Mouse (Mus musculus): ENCODE results near the gene Neil1. TPM values are rescaled to one million over a fixed set of nuclear protein-coding genes. Genes with fewer than 3 reads are reported as not detected.

The Neil1 gene
- polyA plus RNA-seq (2015; fragmentation: Nextera tagmentation; extraction: Ambion mirVana) = 7.7 and 8.1 TPM in 2 replicates

DNA sequence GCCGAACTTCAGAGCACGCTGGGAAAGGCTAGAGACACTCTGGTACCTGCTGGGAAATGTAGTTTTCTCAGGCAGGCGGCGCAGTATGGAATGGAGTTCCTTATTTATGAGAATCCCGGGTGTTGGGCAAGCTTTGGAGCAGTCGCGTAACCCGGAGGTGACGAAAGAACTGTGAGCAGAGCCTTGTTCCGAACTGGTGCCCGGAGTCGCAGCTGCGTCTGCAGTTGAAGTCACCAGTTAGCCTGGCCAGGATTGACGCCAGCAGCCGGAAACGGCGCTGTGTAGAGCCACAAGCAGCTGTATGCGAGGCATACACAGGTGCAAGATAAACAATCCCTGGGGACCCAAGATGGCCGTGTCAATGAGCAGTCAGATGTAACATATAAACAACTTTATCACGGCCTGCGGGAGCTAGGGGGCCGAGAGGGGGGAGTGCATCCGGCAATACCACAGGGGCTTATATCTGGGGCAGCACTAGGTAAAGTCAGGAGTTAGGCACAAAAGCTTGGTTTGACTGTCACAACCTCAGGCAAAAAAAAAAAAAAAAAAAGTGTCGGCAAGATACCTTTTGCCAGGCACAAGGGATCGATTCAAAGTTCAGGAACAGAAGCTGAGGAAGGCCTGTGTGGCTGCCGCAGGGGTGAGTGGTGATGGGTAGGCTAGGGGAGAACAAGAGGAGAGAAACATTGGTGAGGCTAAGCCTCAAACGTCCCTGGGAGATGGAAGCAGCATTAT is at the start of gene Neil1:
TSS of gene Neil1 (minus strand) at position 162 of the 735 bp plus-strand sequence.
- peak within 1 kb of the TSS; percentile 74 for H3K9ac ChIP-seq (ENCODE audit: low read depth, low read length)
- peak within 1 kb of the TSS; percentile 83 for H3K27ac ChIP-seq
- H3K27me3 ChIP-seq (ENCODE audit: insufficient read depth, low read length) = no peaks in the 10 kb centered on the region
- H3K9me3 ChIP-seq (replicated peaks; ENCODE audit: low read length) = no peaks in the 10 kb centered on the region
- no peaks in the 10 kb centered on the region; the same call in 1 of the 2 replicates for H3K4me1 ChIP-seq (replicated peaks; ENCODE audit: insufficient read depth, low read length)
- H3K4me3 ChIP-seq (replicated peaks; ENCODE audit: low read depth, low read length) = peak within 1 kb of the TSS; percentile 56
- ATAC-seq (replicated peaks; ENCODE audit: low FRiP score, low read depth) (peak; percentile 89), DNase-seq (ENCODE audit: low spot score) (peak; percentile 96)
- WGBS = 1% methylated on average over 27 of the region's 27 CpGs
- 0 out of 2 replicates have a peak, but pooled peaks cover 3% of the 10 kb centered on the region for H3K36me3 ChIP-seq (ENCODE audit: insufficient read depth, low read length)
- peak; percentile 45; the same call in 1 of the 2 replicates for TF ChIP-seq CTCF (IDR thresholded peaks at IDR 0.05; ENCODE audit: low read depth)
- peak within 1 kb of the TSS; percentile 88 for H3K4me2 ChIP-seq (ENCODE audit: low read length)

DNA sequence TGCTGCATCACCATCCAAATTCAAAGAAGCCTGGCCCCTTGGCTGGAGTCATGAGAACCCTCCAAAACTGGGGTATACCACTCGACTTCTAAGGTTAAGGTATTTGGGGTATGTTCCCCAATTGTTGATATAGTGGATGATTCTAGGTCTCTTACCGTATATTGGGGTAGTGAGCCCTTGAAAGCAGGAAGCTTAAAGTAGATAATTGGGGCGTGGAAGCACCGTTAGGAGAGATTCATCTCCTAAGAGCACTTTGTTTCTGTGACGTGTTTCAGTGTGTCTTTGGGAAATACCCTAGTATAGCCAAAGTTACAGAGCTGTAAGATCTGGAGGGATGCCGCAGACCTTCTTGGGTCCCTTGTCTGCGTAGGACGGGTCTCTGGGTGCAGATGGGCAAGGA is 49.3 kb upstream of the Neil1 start:
- Histone ChIP-seq H3K9ac (ENCODE audit: low read depth, low read length) (no peak overlapping the region), H3K27ac (no peak overlapping the region), H3K9me3 (replicated peaks; ENCODE audit: low read length) (no peaks in the 10 kb centered on the region), H3K4me2 (ENCODE audit: low read length) (no peak overlapping the region), H3K4me1 (replicated peaks; ENCODE audit: insufficient read depth, low read length) (no peaks in the 10 kb centered on the region), H3K36me3 (ENCODE audit: insufficient read depth, low read length) (no peaks in the 10 kb centered on the region), H3K27me3 (ENCODE audit: insufficient read depth, low read length) (no peaks in the 10 kb centered on the region), H3K4me3 (replicated peaks; ENCODE audit: low read depth, low read length) (no peak overlapping the region)
- WGBS = 83% methylated on average over 8 of the region's 8 CpGs
- ATAC-seq (replicated peaks; ENCODE audit: low FRiP score, low read depth) = no peak
- no peak for DNase-seq (ENCODE audit: low spot score)
- TF ChIP-seq CTCF (IDR thresholded peaks at IDR 0.05; ENCODE audit: low read depth) = no peak

DNA sequence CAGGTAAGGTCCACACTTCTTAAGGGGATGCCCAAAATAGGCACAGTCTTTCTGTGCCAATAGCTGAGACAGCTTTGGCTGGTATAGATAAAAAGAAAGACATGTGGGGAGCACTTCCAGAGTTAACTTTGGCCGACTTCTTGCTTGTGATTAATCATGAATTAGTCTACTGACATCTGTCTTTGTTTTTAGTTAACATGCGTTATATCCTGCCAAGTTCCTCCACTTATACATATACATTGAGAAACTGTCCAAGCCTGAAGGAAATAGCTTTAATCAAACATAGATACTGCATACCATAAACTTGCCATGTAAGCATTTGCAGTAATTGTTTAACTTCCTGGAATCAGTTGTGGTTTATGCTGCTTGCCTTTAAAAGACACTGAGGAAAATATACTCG is 48.6 kb upstream of the Neil1 start:
- TF ChIP-seq CTCF (IDR thresholded peaks at IDR 0.05; ENCODE audit: low read depth) = no peak
- Histone ChIP-seq H3K4me1 (replicated peaks; ENCODE audit: insufficient read depth, low read length) (no peaks in the 10 kb centered on the region), H3K36me3 (ENCODE audit: insufficient read depth, low read length) (no peaks in the 10 kb centered on the region), H3K9me3 (replicated peaks; ENCODE audit: low read length) (no peaks in the 10 kb centered on the region), H3K4me2 (ENCODE audit: low read length) (no peak overlapping the region), H3K27ac (no peak overlapping the region), H3K27me3 (ENCODE audit: insufficient read depth, low read length) (no peaks in the 10 kb centered on the region), H3K4me3 (replicated peaks; ENCODE audit: low read depth, low read length) (no peak overlapping the region), H3K9ac (ENCODE audit: low read depth, low read length) (no peak overlapping the region)
- WGBS = 53% methylated on average over 3 of the region's 3 CpGs
- DNase-seq (ENCODE audit: low spot score) = no peak
- no peak for ATAC-seq (replicated peaks; ENCODE audit: low FRiP score, low read depth)

DNA sequence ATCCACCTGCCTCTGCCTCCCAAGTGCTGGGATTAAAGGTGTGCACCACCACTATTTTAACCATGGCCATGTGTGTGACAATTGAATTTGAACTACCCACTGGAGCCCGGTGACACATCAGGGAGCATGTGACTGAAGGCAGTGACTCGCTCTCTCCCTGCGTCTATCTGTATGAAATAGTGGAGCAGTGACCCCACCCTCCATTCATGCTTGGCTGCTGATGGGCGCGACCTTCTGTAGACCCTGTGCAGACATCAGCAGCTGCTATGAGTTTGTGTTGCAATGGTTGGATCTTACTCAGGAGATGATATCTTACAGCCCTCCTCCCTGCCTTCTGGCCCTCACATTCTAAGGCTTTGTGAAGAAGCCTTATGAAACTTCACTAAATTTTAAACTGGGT is 20.3 kb upstream of the Neil1 start:
- Histone ChIP-seq H3K4me1 (replicated peaks; ENCODE audit: insufficient read depth, low read length) (no peaks in the 10 kb centered on the region), H3K9ac (ENCODE audit: low read depth, low read length) (no peak overlapping the region), H3K4me2 (ENCODE audit: low read length) (no peak overlapping the region), H3K9me3 (replicated peaks; ENCODE audit: low read length) (no peaks in the 10 kb centered on the region), H3K27me3 (ENCODE audit: insufficient read depth, low read length) (no peaks in the 10 kb centered on the region), H3K27ac (no peak overlapping the region), H3K4me3 (replicated peaks; ENCODE audit: low read depth, low read length) (no peak overlapping the region), H3K36me3 (ENCODE audit: insufficient read depth, low read length) (no peaks in the 10 kb centered on the region)
- TF ChIP-seq CTCF (IDR thresholded peaks at IDR 0.05; ENCODE audit: low read depth) = no peak
- 67% methylated on average over 5 of the region's 5 CpGs for WGBS
- ATAC-seq (replicated peaks; ENCODE audit: low FRiP score, low read depth) (no peak), DNase-seq (ENCODE audit: low spot score) (no peak)

DNA sequence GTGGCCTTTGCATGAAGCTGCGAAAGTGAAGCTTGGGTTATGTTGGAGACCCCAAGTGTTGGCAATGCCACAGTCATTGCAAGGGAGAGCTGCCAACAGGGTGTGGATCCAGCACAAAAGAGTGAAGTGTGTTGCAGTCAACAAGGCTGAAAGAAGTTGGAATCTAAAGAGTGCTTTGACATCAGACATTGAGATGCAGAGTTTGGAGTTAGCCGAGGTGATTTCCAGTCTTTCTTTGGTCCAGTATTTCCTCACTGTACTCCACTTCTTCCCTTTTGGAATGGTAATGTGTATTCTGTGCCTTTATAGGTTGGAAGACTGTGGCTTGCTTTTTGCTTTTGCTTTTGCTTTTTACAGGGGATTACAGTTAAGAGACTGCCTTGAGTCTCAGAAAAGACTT is 18.1 kb upstream of the Neil1 start:
- H3K4me3 ChIP-seq (replicated peaks; ENCODE audit: low read depth, low read length) = no peak overlapping the region
- DNase-seq (ENCODE audit: low spot score) (no peak), ATAC-seq (replicated peaks; ENCODE audit: low FRiP score, low read depth) (no peak)
- H3K36me3 ChIP-seq (ENCODE audit: insufficient read depth, low read length) = no peaks in the 10 kb centered on the region
- 87% methylated on average over 2 of the region's 2 CpGs for WGBS
- no peaks in the 10 kb centered on the region for H3K27me3 ChIP-seq (ENCODE audit: insufficient read depth, low read length)
- TF ChIP-seq CTCF (IDR thresholded peaks at IDR 0.05; ENCODE audit: low read depth) = no peak
- H3K4me1 ChIP-seq (replicated peaks; ENCODE audit: insufficient read depth, low read length) = no peaks in the 10 kb centered on the region; the same call in 1 of the 2 replicates
- H3K27ac ChIP-seq = no peak overlapping the region
- H3K9ac ChIP-seq (ENCODE audit: low read depth, low read length) = no peak overlapping the region
- H3K9me3 ChIP-seq (replicated peaks; ENCODE audit: low read length) = no peaks in the 10 kb centered on the region
- H3K4me2 ChIP-seq (ENCODE audit: low read length) = no peak overlapping the region

DNA sequence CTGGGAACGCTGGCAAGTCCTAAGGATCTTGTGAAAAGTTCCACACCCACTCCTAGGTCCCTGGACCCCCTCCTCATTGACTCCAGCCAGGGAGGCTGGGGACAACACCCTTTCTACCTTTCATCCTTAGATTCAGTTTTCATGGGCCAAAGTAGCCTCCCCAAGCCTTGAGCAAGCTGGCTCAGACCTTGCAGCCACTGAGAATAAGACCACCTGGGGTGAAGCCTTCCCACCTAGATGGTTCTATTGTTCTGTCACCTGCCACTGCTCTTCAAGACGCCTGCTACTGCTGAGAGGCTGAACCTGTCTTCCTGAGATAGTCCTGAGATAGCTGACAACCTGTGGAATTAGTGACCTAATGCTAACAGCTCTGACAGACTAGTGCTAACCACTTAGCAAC is 15.0 kb upstream of the Neil1 start:
- H3K4me2 ChIP-seq (ENCODE audit: low read length) = no peak overlapping the region
- 39% methylated on average over 2 of the region's 2 CpGs for WGBS
- H3K4me3 ChIP-seq (replicated peaks; ENCODE audit: low read depth, low read length) = no peak overlapping the region
- H3K36me3 ChIP-seq (ENCODE audit: insufficient read depth, low read length) = no peaks in the 10 kb centered on the region
- ATAC-seq (replicated peaks; ENCODE audit: low FRiP score, low read depth) (no peak), DNase-seq (ENCODE audit: low spot score) (no peak)
- no peaks in the 10 kb centered on the region; the same call in 1 of the 2 replicates for H3K4me1 ChIP-seq (replicated peaks; ENCODE audit: insufficient read depth, low read length)
- H3K27ac ChIP-seq = no peak overlapping the region
- H3K9me3 ChIP-seq (replicated peaks; ENCODE audit: low read length) = no peaks in the 10 kb centered on the region
- H3K27me3 ChIP-seq (ENCODE audit: insufficient read depth, low read length) = no peaks in the 10 kb centered on the region
- no peak for TF ChIP-seq CTCF (IDR thresholded peaks at IDR 0.05; ENCODE audit: low read depth)
- no peak overlapping the region for H3K9ac ChIP-seq (ENCODE audit: low read depth, low read length)
